ENCODE assay signal across 25 mouse cellular contexts in genomic region chr3:85301336-85301735, GRCm38 (mm10).
A peak's percentile ranks its signal among the peaks of the same experiment; 100 is the strongest.
DNase-seq lines count a peak whose midpoint lies in the region; ATAC-seq and TF ChIP-seq lines count a peak whose summit lies in the region.
"Had no signal": no experiment of that assay in that cellular context is flagged by ENCODE, and none has a peak within 500 bp of the region (broad histone marks: within the 10 kb centered on the region; RNA-seq: fewer than 3 reads in every experiment).

No protein-coding gene starts in this region.

- H3K27me3 ChIP-seq in cerebellum, adult 2 months (ENCODE audit: control insufficient read depth, insufficient read depth, low read length) = no peaks in the 10 kb centered on the region
- no peaks in the 10 kb centered on the region for H3K27me3 ChIP-seq in heart, embryonic 11.5 days (ENCODE audit: control insufficient read depth, insufficient read depth, low read length)
- H3K27me3 ChIP-seq in lung, embryonic 14.5 days (ENCODE audit: insufficient read depth, low read length) = no peaks in the 10 kb centered on the region
- H3K27me3 ChIP-seq in liver, postnatal 0 days (ENCODE audit: insufficient read depth, low read length) = no peaks in the 10 kb centered on the region
- H3K27me3 ChIP-seq: CH12.LX; forebrain, embryonic 12.5 days; limb, embryonic 13.5 days; liver, embryonic 13.5 days; neural tube, embryonic 12.5 days had no signal

- no peak overlapping the region for H3K4me2 ChIP-seq in heart, embryonic 11.5 days
- H3K4me2 ChIP-seq in lung, embryonic 14.5 days = no peak overlapping the region
- no peak overlapping the region for H3K4me2 ChIP-seq in liver, postnatal 0 days (ENCODE audit: low read depth, low read length)
- H3K4me2 ChIP-seq: forebrain, embryonic 12.5 days; limb, embryonic 13.5 days; liver, embryonic 13.5 days; neural tube, embryonic 12.5 days had no signal

- H3K4me3 ChIP-seq in cerebellum, adult 2 months (replicated peaks; ENCODE audit: insufficient read depth, low read depth, low read length) = no peak overlapping the region
- H3K4me3 ChIP-seq in heart, embryonic 11.5 days (ENCODE audit: low read depth, low read length) = no peak overlapping the region
- no peak overlapping the region for H3K4me3 ChIP-seq in lung, embryonic 14.5 days (ENCODE audit: low read depth, low read length)
- no peak overlapping the region for H3K4me3 ChIP-seq in liver, postnatal 0 days (ENCODE audit: low read depth, low read length)
- H3K4me3 ChIP-seq: forebrain, embryonic 12.5 days; layer of hippocampus, adult 2 months; limb, embryonic 13.5 days; liver, embryonic 13.5 days; neural tube, embryonic 12.5 days had no signal

- TF ChIP-seq EP300 in liver, postnatal 0 days (IDR thresholded peaks at IDR 0.05; ENCODE audit: low read depth) = no peak

- no peak overlapping the region for H3K9ac ChIP-seq in heart, embryonic 11.5 days (ENCODE audit: low read depth, low read length)
- H3K9ac ChIP-seq in lung, embryonic 14.5 days = no peak overlapping the region
- no peak overlapping the region for H3K9ac ChIP-seq in liver, postnatal 0 days (replicated peaks)
- H3K9ac ChIP-seq: forebrain, embryonic 12.5 days; limb, embryonic 13.5 days; liver, embryonic 13.5 days; neural tube, embryonic 12.5 days had no signal

- H3K36me3 ChIP-seq in heart, embryonic 11.5 days (ENCODE audit: control insufficient read depth, insufficient read depth, low read length) = no peaks in the 10 kb centered on the region
- no peaks in the 10 kb centered on the region for H3K36me3 ChIP-seq in lung, embryonic 14.5 days (ENCODE audit: insufficient read depth)
- H3K36me3 ChIP-seq in liver, postnatal 0 days (replicated peaks; ENCODE audit: insufficient read depth, low read length) = no peaks in the 10 kb centered on the region
- H3K36me3 ChIP-seq: forebrain, embryonic 12.5 days; G1E; limb, embryonic 13.5 days; liver, embryonic 13.5 days; neural tube, embryonic 12.5 days had no signal

- H3K4me1 ChIP-seq in cerebellum, adult 2 months (ENCODE audit: control insufficient read depth, insufficient read depth, low read length) = no peaks in the 10 kb centered on the region; the same call in 1 of the 2 replicates
- no peaks in the 10 kb centered on the region for H3K4me1 ChIP-seq in heart, embryonic 11.5 days (ENCODE audit: control insufficient read depth, insufficient read depth, low read length)
- H3K4me1 ChIP-seq in lung, embryonic 14.5 days (ENCODE audit: insufficient read depth) = no peaks in the 10 kb centered on the region
- H3K4me1 ChIP-seq in liver, postnatal 0 days (ENCODE audit: insufficient read depth) = no peaks in the 10 kb centered on the region
- H3K4me1 ChIP-seq: liver, embryonic 13.5 days had no signal

- TF ChIP-seq POLR2A in cerebellum, adult 2 months (IDR thresholded peaks at IDR 0.05; ENCODE audit: borderline replicate concordance, insufficient read depth, low read length) = no peak

- no peak overlapping the region for H3K27ac ChIP-seq in cerebellum, adult 2 months (ENCODE audit: insufficient read depth, low read length)
- no peak overlapping the region for H3K27ac ChIP-seq in heart, embryonic 11.5 days (ENCODE audit: low read depth, low read length)
- no peak overlapping the region for H3K27ac ChIP-seq in lung, embryonic 14.5 days (ENCODE audit: low read depth)
- no peak overlapping the region for H3K27ac ChIP-seq in liver, postnatal 0 days (ENCODE audit: low read depth)
- H3K27ac ChIP-seq: forebrain, embryonic 12.5 days; layer of hippocampus, adult 2 months; limb, embryonic 13.5 days; liver, embryonic 13.5 days; neural tube, embryonic 12.5 days had no signal

- WGBS in cerebellum, adult 2 months = 82% methylated on average over 2 of the region's 2 CpGs
- 85% methylated on average over 2 of the region's 2 CpGs for WGBS in heart, embryonic 11.5 days (ENCODE audit: insufficient replicate concordance)
- 92% methylated on average over 2 of the region's 2 CpGs for WGBS in lung, embryonic 14.5 days
- 84% methylated on average over 2 of the region's 2 CpGs for WGBS in liver, postnatal 0 days (ENCODE audit: insufficient replicate concordance)

- H3K9me3 ChIP-seq in heart, embryonic 11.5 days (replicated peaks; ENCODE audit: control insufficient read depth, low read length) = no peaks in the 10 kb centered on the region
- no peaks in the 10 kb centered on the region for H3K9me3 ChIP-seq in lung, embryonic 14.5 days (ENCODE audit: low read depth, low read length)
- H3K9me3 ChIP-seq in liver, postnatal 0 days (ENCODE audit: low read length) = no peaks in the 10 kb centered on the region
- H3K9me3 ChIP-seq: forebrain, embryonic 12.5 days; G1E; liver, embryonic 13.5 days; neural tube, embryonic 12.5 days had no signal

- ATAC-seq in heart, embryonic 11.5 days (replicated peaks; ENCODE audit: insufficient number of reproducible peaks, low FRiP score, low TSS enrichment) = no peak
- ATAC-seq in lung, embryonic 14.5 days (ENCODE audit: insufficient read depth) = no peak
- no peak for ATAC-seq in liver, postnatal 0 days
- ATAC-seq: hindbrain, embryonic 16.5 days; intestine, embryonic 16.5 days had no signal

- TF ChIP-seq CTCF in cerebellum, adult 2 months (IDR thresholded peaks at IDR 0.05; ENCODE audit: borderline replicate concordance, insufficient read depth, low read depth, low read length) = no peak
- no peak for TF ChIP-seq CTCF in lung, embryonic 14.5 days (IDR thresholded peaks at IDR 0.05; ENCODE audit: low read depth)
- TF ChIP-seq CTCF in liver, postnatal 0 days (IDR thresholded peaks at IDR 0.05; ENCODE audit: low read depth) = no peak

- DNase-seq in cerebellum, postnatal 10 days = peak; percentile 45 to 57
- no peak for DNase-seq in cerebellum, adult 2 months
- peak; percentile 22 for DNase-seq in heart, postnatal 4 days
- peak; percentile 4 for DNase-seq in lung, embryonic 14.5 days
- DNase-seq in lung, adult 18-20 months = no peak
- no peak for DNase-seq in liver, postnatal 0 days
- DNase-seq: B cell, adult 2 months; cerebellum, adult 9-10 months; gastrocnemius, postnatal 36 days; kidney, postnatal 25 days; liver, embryonic 13.5 days; lung, postnatal 4 days; right cerebral cortex, adult 18-20 months; right cerebral cortex, postnatal 4 days; thymus, adult 18-20 months; thymus, postnatal 36 days had no signal

Comparison
In these comparisons a context has a peak if more than half of its experiments do, and no peak if none do; other contexts are left out.
1. DNase-seq: peak in cerebellum, postnatal 10 days (2 of 2), heart, postnatal 4 days (single experiment) and lung, embryonic 14.5 days (single experiment); none in cerebellum, adult 2 months (0 of 2), lung, adult 18-20 months (0 of 2) and liver, postnatal 0 days (single experiment).